ENCODE assay signal across 13 mouse cellular contexts in the genomic region with DNA sequence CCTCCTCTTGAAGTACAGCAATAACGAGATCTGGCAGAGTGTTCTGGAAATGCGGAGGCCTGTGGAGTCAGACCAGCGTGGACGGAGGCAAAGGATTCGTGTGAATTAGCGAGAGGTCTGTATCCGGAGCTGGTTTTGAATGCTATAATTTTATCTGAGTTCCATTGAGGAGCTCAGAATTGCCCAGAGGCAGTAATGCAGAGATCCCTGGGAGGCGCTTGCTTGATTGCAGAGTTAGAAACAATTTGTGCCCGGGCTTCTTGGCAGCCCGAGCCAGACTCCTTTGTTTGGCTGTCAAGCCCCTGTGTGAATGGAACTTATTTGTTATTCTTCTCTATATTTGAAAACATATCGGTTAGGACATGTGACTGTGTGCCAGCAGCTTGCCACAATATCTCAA.
DNase-seq lines count a peak whose midpoint lies in the region; ATAC-seq and TF ChIP-seq lines count a peak whose summit lies in the region.
"Had no signal": no experiment of that assay in that cellular context is flagged by ENCODE, and none has a peak within 500 bp of the region (broad histone marks: within the 10 kb centered on the region; RNA-seq: fewer than 3 reads in every experiment).

No protein-coding gene starts in this region.

- H3K27ac ChIP-seq in heart, embryonic 15.5 days = peak overlapping the region; percentile 68
- H3K27ac ChIP-seq in heart, embryonic 10.5 days = no peak overlapping the region
- H3K27ac ChIP-seq in midbrain, embryonic 10.5 days (replicated peaks) = peak overlapping the region; percentile 38; the same call in 1 of the 2 replicates
- H3K27ac ChIP-seq in midbrain, embryonic 11.5 days (ENCODE audit: low read depth, low read length) = no peak overlapping the region
- H3K27ac ChIP-seq in hindbrain, postnatal 0 days = peak overlapping the region; percentile 34; the same call in 1 of the 2 replicates
- peak overlapping the region; percentile 52; the same call in 1 of the 2 replicates for H3K27ac ChIP-seq in olfactory bulb, adult 2 months (ENCODE audit: insufficient read depth, low read depth, low read length)
- H3K27ac ChIP-seq: gastrocnemius, adult 2 months; limb, embryonic 15.5 days had no signal

- no peaks in the 10 kb centered on the region for H3K36me3 ChIP-seq in heart, embryonic 15.5 days
- no peaks in the 10 kb centered on the region for H3K36me3 ChIP-seq in heart, embryonic 10.5 days
- H3K36me3 ChIP-seq in midbrain, embryonic 10.5 days = no peaks in the 10 kb centered on the region
- no peaks in the 10 kb centered on the region for H3K36me3 ChIP-seq in midbrain, embryonic 11.5 days (ENCODE audit: control insufficient read depth, insufficient read depth, low read length)
- no peaks in the 10 kb centered on the region for H3K36me3 ChIP-seq in hindbrain, postnatal 0 days (ENCODE audit: insufficient read depth, low read length)
- H3K36me3 ChIP-seq: limb, embryonic 15.5 days had no signal

- no peak for TF ChIP-seq POLR2A in olfactory bulb, adult 2 months (IDR thresholded peaks at IDR 0.05; ENCODE audit: insufficient read depth, low read depth, low read length)

- H3K4me2 ChIP-seq in heart, embryonic 15.5 days = no peak overlapping the region
- H3K4me2 ChIP-seq in midbrain, embryonic 11.5 days = no peak overlapping the region
- peak overlapping the region; percentile 14 for H3K4me2 ChIP-seq in hindbrain, postnatal 0 days (ENCODE audit: low read depth, low read length)
- H3K4me2 ChIP-seq: limb, embryonic 15.5 days had no signal

- DNase-seq in heart, embryonic 10.5 days (ENCODE audit: low spot score) = no peak
- no peak for DNase-seq in midbrain, embryonic 10.5 days (ENCODE audit: low spot score)
- DNase-seq in midbrain, embryonic 11.5 days (ENCODE audit: low spot score, missing footprints) = no peak
- DNase-seq in hindbrain, postnatal 0 days (ENCODE audit: low spot score) = peak; percentile 63
- DNase-seq in spleen, postnatal 36 days (ENCODE audit: low spot score in 2 of 2) = no peak
- DNase-seq in thymus, postnatal 4 days = no peak
- DNase-seq: gastrocnemius, adult 2 months; thymus, postnatal 36 days had no signal

- no peaks in the 10 kb centered on the region for H3K27me3 ChIP-seq in heart, embryonic 15.5 days
- no peaks in the 10 kb centered on the region for H3K27me3 ChIP-seq in heart, embryonic 10.5 days (ENCODE audit: insufficient read depth, poor library complexity, severe bottlenecking)
- no peaks in the 10 kb centered on the region for H3K27me3 ChIP-seq in midbrain, embryonic 10.5 days (ENCODE audit: low read depth, poor library complexity, severe bottlenecking)
- no peaks in the 10 kb centered on the region for H3K27me3 ChIP-seq in midbrain, embryonic 11.5 days (ENCODE audit: control insufficient read depth, insufficient read depth, low read length)
- H3K27me3 ChIP-seq in hindbrain, postnatal 0 days (ENCODE audit: insufficient read depth, low read length) = no peaks in the 10 kb centered on the region

- H3K4me3 ChIP-seq in heart, embryonic 15.5 days = no peak overlapping the region
- no peak overlapping the region for H3K4me3 ChIP-seq in heart, embryonic 10.5 days
- H3K4me3 ChIP-seq in midbrain, embryonic 10.5 days = no peak overlapping the region
- no peak overlapping the region for H3K4me3 ChIP-seq in midbrain, embryonic 11.5 days (ENCODE audit: low read depth, low read length)
- no peak overlapping the region for H3K4me3 ChIP-seq in hindbrain, postnatal 0 days (ENCODE audit: low read length)
- no peak overlapping the region for H3K4me3 ChIP-seq in olfactory bulb, adult 2 months (ENCODE audit: insufficient read depth, low read depth, low read length)
- H3K4me3 ChIP-seq: gastrocnemius, adult 2 months; limb, embryonic 15.5 days; myocyte had no signal

- H3K4me1 ChIP-seq in heart, embryonic 15.5 days (replicated peaks) = peaks cover 51% of the 10 kb centered on the region
- H3K4me1 ChIP-seq in heart, embryonic 10.5 days = peaks cover 31% of the 10 kb centered on the region
- H3K4me1 ChIP-seq in midbrain, embryonic 10.5 days = peaks cover 56% of the 10 kb centered on the region
- peaks cover 5% of the 10 kb centered on the region for H3K4me1 ChIP-seq in midbrain, embryonic 11.5 days (ENCODE audit: control insufficient read depth, insufficient read depth, low read length)
- peaks cover 30% of the 10 kb centered on the region for H3K4me1 ChIP-seq in hindbrain, postnatal 0 days (ENCODE audit: insufficient read depth, low read length)
- peaks cover 55% of the 10 kb centered on the region for H3K4me1 ChIP-seq in olfactory bulb, adult 2 months (ENCODE audit: control insufficient read depth, insufficient read depth, low read length)

- H3K9me3 ChIP-seq in heart, embryonic 15.5 days (replicated peaks) = no peaks in the 10 kb centered on the region
- no peaks in the 10 kb centered on the region for H3K9me3 ChIP-seq in heart, embryonic 10.5 days
- H3K9me3 ChIP-seq in midbrain, embryonic 10.5 days (replicated peaks) = no peaks in the 10 kb centered on the region
- no peaks in the 10 kb centered on the region for H3K9me3 ChIP-seq in midbrain, embryonic 11.5 days (ENCODE audit: control insufficient read depth, low read length)
- H3K9me3 ChIP-seq in hindbrain, postnatal 0 days (ENCODE audit: low read length) = no peaks in the 10 kb centered on the region
- H3K9me3 ChIP-seq: limb, embryonic 15.5 days had no signal

- TF ChIP-seq CTCF in hindbrain, postnatal 0 days (IDR thresholded peaks at IDR 0.05; ENCODE audit: low read depth) = no peak
- no peak for TF ChIP-seq CTCF in olfactory bulb, adult 2 months (IDR thresholded peaks at IDR 0.05; ENCODE audit: insufficient read depth, low read depth, low read length)

- no peak for ATAC-seq in heart, embryonic 15.5 days (replicated peaks; ENCODE audit: insufficient number of reproducible peaks, insufficient read depth, low FRiP score, low read depth)
- no peak for ATAC-seq in midbrain, embryonic 11.5 days (ENCODE audit: low FRiP score)
- ATAC-seq in hindbrain, postnatal 0 days = peak; percentile 30; the same call in 1 of the 2 replicates
- ATAC-seq: CD4-positive, CD25-positive, alpha-beta regulatory T cell, adult 4 months had no signal

- no peak overlapping the region for H3K9ac ChIP-seq in heart, embryonic 15.5 days
- no peak overlapping the region for H3K9ac ChIP-seq in midbrain, embryonic 11.5 days (ENCODE audit: low read length)
- H3K9ac ChIP-seq in hindbrain, postnatal 0 days (replicated peaks; ENCODE audit: low read length) = no peak overlapping the region
- H3K9ac ChIP-seq: limb, embryonic 15.5 days had no signal

- 46% methylated on average over 11 of the region's 11 CpGs for WGBS in heart, embryonic 15.5 days
- WGBS in heart, embryonic 10.5 days = 79% methylated on average over 11 of the region's 11 CpGs
- 81% methylated on average over 11 of the region's 11 CpGs for WGBS in midbrain, embryonic 10.5 days
- 70% methylated on average over 11 of the region's 11 CpGs for WGBS in midbrain, embryonic 11.5 days
- WGBS in hindbrain, postnatal 0 days = 13% methylated on average over 11 of the region's 11 CpGs
- WGBS in olfactory bulb, adult 2 months = 16% methylated on average over 11 of the region's 11 CpGs

Comparison
In these comparisons a context has a peak if more than half of its experiments do, and no peak if none do; other contexts are left out.
1. H3K27ac ChIP-seq: peak in heart, embryonic 15.5 days (single experiment), midbrain, embryonic 10.5 days (single experiment), hindbrain, postnatal 0 days (single experiment) and olfactory bulb, adult 2 months (single experiment); none in heart, embryonic 10.5 days (single experiment) and midbrain, embryonic 11.5 days (single experiment).